ENCODE assay signal across 16 mouse cellular contexts in the genomic region with DNA sequence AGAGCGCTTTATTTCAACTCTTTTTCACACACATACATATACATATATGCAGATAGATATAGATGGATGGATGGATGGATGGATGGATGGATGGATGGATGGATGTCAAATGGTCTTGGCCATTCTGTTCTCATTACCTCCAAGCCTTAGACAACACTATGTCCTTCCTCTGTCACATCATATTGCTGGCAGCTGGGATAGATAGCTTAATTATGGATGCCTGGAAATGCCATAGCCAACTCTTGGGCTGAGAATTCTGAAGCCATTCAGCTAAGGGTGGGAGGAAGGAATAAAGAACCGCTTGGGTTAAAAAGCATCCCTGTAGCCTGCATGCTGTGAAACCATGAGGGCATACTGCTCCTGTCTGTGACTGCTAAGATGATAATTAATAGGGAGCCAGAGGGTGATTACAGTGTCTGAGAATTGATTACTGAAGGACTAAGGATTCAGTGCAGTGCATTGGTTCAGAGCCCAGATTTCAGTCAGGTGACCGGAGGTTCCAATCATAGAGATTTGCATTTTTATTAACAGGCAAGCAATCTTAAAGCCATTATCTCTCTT.
DNase-seq lines count a peak whose midpoint lies in the region; ATAC-seq and TF ChIP-seq lines count a peak whose summit lies in the region.
"Had no signal": no experiment of that assay in that cellular context is flagged by ENCODE, and none has a peak within 500 bp of the region (broad histone marks: within the 10 kb centered on the region; RNA-seq: fewer than 3 reads in every experiment).

No protein-coding gene starts in this region.

- ATAC-seq in neural tube, embryonic 12.5 days (ENCODE audit: low FRiP score, low read depth): peak; percentile 84
- ATAC-seq in forebrain, postnatal 0 days: peak; percentile 95
- ATAC-seq in midbrain, embryonic 13.5 days: peak; percentile 89
- ATAC-seq in erythroid progenitor cell, adult 5-6 weeks (replicated peaks; ENCODE audit: low FRiP score, poor library complexity, severe bottlenecking): no peak

- no peaks in the 10 kb centered on the region for H3K9me3 ChIP-seq in neural tube, embryonic 12.5 days
- H3K9me3 ChIP-seq in forebrain, postnatal 0 days (ENCODE audit: low read length): no peaks in the 10 kb centered on the region
- H3K9me3 ChIP-seq in midbrain, embryonic 13.5 days: no peaks in the 10 kb centered on the region
- H3K9me3 ChIP-seq: limb, embryonic 10.5 days had no signal

- no peak overlapping the region for H3K27ac ChIP-seq in neural tube, embryonic 12.5 days
- no peak overlapping the region for H3K27ac ChIP-seq in forebrain, postnatal 0 days (ENCODE audit: low read depth, low read length)
- peak overlapping the region; percentile 58; the same call in 1 of the 2 replicates for H3K27ac ChIP-seq in midbrain, embryonic 13.5 days
- H3K27ac ChIP-seq: limb, embryonic 10.5 days had no signal

- H3K4me2 ChIP-seq in neural tube, embryonic 12.5 days (replicated peaks): no peak overlapping the region
- H3K4me2 ChIP-seq in forebrain, postnatal 0 days (ENCODE audit: low read depth): no peak overlapping the region
- H3K4me2 ChIP-seq in midbrain, embryonic 13.5 days (replicated peaks): no peak overlapping the region
- H3K4me2 ChIP-seq: liver, embryonic 11.5 days; lung, embryonic 14.5 days had no signal

- DNase-seq in neural tube, embryonic 10.5 days (ENCODE audit: extremely low spot score, low spot score): no peak
- DNase-seq in forebrain, postnatal 0 days: no peak
- no peak for DNase-seq in MN1 (ENCODE audit: low spot score)
- DNase-seq in T-cell, adult 2 months (ENCODE audit: low spot score): no peak
- DNase-seq: cerebellum, postnatal 36 days; gastrocnemius, postnatal 25 days; kidney, adult 8-10 months; kidney, postnatal 4 days; lung, embryonic 14.5 days; lung, postnatal 4 days; right cerebral cortex, adult 18-20 months had no signal

- no peak overlapping the region for H3K9ac ChIP-seq in neural tube, embryonic 12.5 days
- no peak overlapping the region for H3K9ac ChIP-seq in forebrain, postnatal 0 days
- no peak overlapping the region for H3K9ac ChIP-seq in midbrain, embryonic 13.5 days (replicated peaks)
- H3K9ac ChIP-seq: lung, embryonic 14.5 days had no signal

- 66% methylated on average over 3 of the region's 3 CpGs for WGBS in neural tube, embryonic 12.5 days
- WGBS in forebrain, postnatal 0 days: 48% methylated on average over 3 of the region's 3 CpGs
- 65% methylated on average over 3 of the region's 3 CpGs for WGBS in midbrain, embryonic 13.5 days

- TF ChIP-seq CTCF in forebrain, postnatal 0 days (IDR thresholded peaks at IDR 0.05; ENCODE audit: low read depth): no peak

- H3K36me3 ChIP-seq in neural tube, embryonic 12.5 days: no peaks in the 10 kb centered on the region
- no peaks in the 10 kb centered on the region for H3K36me3 ChIP-seq in forebrain, postnatal 0 days (ENCODE audit: insufficient read depth)
- no peaks in the 10 kb centered on the region for H3K36me3 ChIP-seq in midbrain, embryonic 13.5 days
- H3K36me3 ChIP-seq: limb, embryonic 10.5 days had no signal

- no peak overlapping the region for H3K4me3 ChIP-seq in neural tube, embryonic 12.5 days
- no peak overlapping the region for H3K4me3 ChIP-seq in forebrain, postnatal 0 days (ENCODE audit: low read depth, low read length)
- H3K4me3 ChIP-seq in midbrain, embryonic 13.5 days (replicated peaks): no peak overlapping the region
- H3K4me3 ChIP-seq: limb, embryonic 10.5 days had no signal

- no peaks in the 10 kb centered on the region for H3K27me3 ChIP-seq in neural tube, embryonic 12.5 days (replicated peaks)
- no peaks in the 10 kb centered on the region for H3K27me3 ChIP-seq in forebrain, postnatal 0 days (ENCODE audit: insufficient read depth, low read length)
- no peaks in the 10 kb centered on the region for H3K27me3 ChIP-seq in midbrain, embryonic 13.5 days

- peaks cover 5% of the 10 kb centered on the region; the same call in 1 of the 2 replicates for H3K4me1 ChIP-seq in neural tube, embryonic 12.5 days
- no peaks in the 10 kb centered on the region for H3K4me1 ChIP-seq in forebrain, postnatal 0 days (ENCODE audit: insufficient read depth)
- H3K4me1 ChIP-seq in midbrain, embryonic 13.5 days (replicated peaks): 0 out of 2 replicates have a peak, but pooled peaks cover 5% of the 10 kb centered on the region
- H3K4me1 ChIP-seq: limb, embryonic 10.5 days had no signal
